Mouse (Mus musculus) C2C12 (cell line): Measurements from ENCODE around the gene Coro1b.

Experiments used
- CEBPB ChIP-seq: IDR thresholded peaks from one replicate; pipeline ENCODE4 v1.6.1; 2011; ENCODE audit warnings: low read depth, mild to moderate bottlenecking, control low read depth, moderate library complexity
- CTCF ChIP-seq: IDR thresholded peaks from one replicate; pipeline ENCODE4 v1.5.1; 2011; ENCODE audit not compliant: control insufficient read depth, insufficient read depth, insufficient read length
- FOSL1 ChIP-seq: IDR thresholded peaks from one replicate; pipeline ENCODE4 v1.8.0; 2011; ENCODE audit warnings: mild to moderate bottlenecking, low read length; ENCODE audit not compliant: poor library complexity, insufficient read depth, severe bottlenecking
- MAX ChIP-seq: IDR thresholded peaks from one replicate; pipeline ENCODE4 v1.6.1; 2011; ENCODE audit warnings: mild to moderate bottlenecking, control low read depth
- MYOD1 ChIP-seq: IDR thresholded peaks from one replicate; pipeline ENCODE4 v1.6.1; 2011; ENCODE audit warnings: low read depth; ENCODE audit not compliant: control insufficient read depth, insufficient read length
- MYOG ChIP-seq: IDR thresholded peaks from one replicate; pipeline ENCODE4 v1.6.1; 2011; ENCODE audit not compliant: control insufficient read depth, insufficient read length; ENCODE audit errors: extremely low read depth
- USF1 ChIP-seq: IDR thresholded peaks from one replicate; pipeline ENCODE4 v1.6.1; 2011; ENCODE audit warnings: low read depth, mild to moderate bottlenecking, control low read depth, moderate library complexity

GRCm38 (mm10) chr19:4152445-4153231, 4.2 kb downstream of the Coro1b start:
- TF ChIP-seq CTCF: no peak
- no peak for TF ChIP-seq CEBPB
- TF ChIP-seq MYOD1: no peak
- no peak for TF ChIP-seq MAX
- TF ChIP-seq USF1: no peak
- no peak for TF ChIP-seq MYOG
- TF ChIP-seq FOSL1: no peak
